Mouse (Mus musculus): ENCODE data around the gene Prdx2. TPM values are rescaled to one million over a fixed set of nuclear protein-coding genes. Genes with fewer than 3 reads are reported as not detected.

The Prdx2 gene
- polyA plus RNA-seq, 1 experiment from 2014 or later = 2,101 TPM

- peak overlapping the region; percentile 31 for H3K4me2 ChIP-seq (ENCODE audit: low read length)
- DNase-seq (ENCODE audit: low spot score) (peak; percentile 95), ATAC-seq (peak; percentile 90)
- peak overlapping the region; percentile 41 for H3K9ac ChIP-seq (ENCODE audit: low read length)
- WGBS = under 1% methylated on average over 19 of the region's 19 CpGs
- no peaks in the 10 kb centered on the region for H3K4me1 ChIP-seq (ENCODE audit: control insufficient read depth, insufficient read depth, low read length)
- no peaks in the 10 kb centered on the region for H3K36me3 ChIP-seq (ENCODE audit: control insufficient read depth, insufficient read depth, low read length)
- 0 out of 2 replicates have a peak, but pooled peaks cover 3% of the 10 kb centered on the region for H3K27me3 ChIP-seq (replicated peaks; ENCODE audit: control insufficient read depth, insufficient read depth, low read length)
- no peak overlapping the region for H3K4me3 ChIP-seq (ENCODE audit: low read depth, low read length)
- H3K27ac ChIP-seq (ENCODE audit: low read depth, low read length) = no peak overlapping the region
- no peaks in the 10 kb centered on the region for H3K9me3 ChIP-seq (replicated peaks; ENCODE audit: control insufficient read depth, low read length)
These were observed 28.4 kb downstream of the Prdx2 start for GRCm38 (mm10) chr8:84997649-84998295.

GRCm38 (mm10) chr8:85007686-85008085 is 38.3 kb downstream of the Prdx2 start:
- no peak for ATAC-seq
- no peak overlapping the region for H3K9ac ChIP-seq (ENCODE audit: low read length)
- DNase-seq (ENCODE audit: low spot score) = no peak
- no peak overlapping the region for H3K4me3 ChIP-seq (ENCODE audit: low read depth, low read length)
- peaks cover 11% of the 10 kb centered on the region for H3K27me3 ChIP-seq (replicated peaks; ENCODE audit: control insufficient read depth, insufficient read depth, low read length)
- no peaks in the 10 kb centered on the region for H3K36me3 ChIP-seq (ENCODE audit: control insufficient read depth, insufficient read depth, low read length)
- no peaks in the 10 kb centered on the region for H3K9me3 ChIP-seq (replicated peaks; ENCODE audit: control insufficient read depth, low read length)
- no peaks in the 10 kb centered on the region for H3K4me1 ChIP-seq (ENCODE audit: control insufficient read depth, insufficient read depth, low read length)
- no peak overlapping the region for H3K27ac ChIP-seq (ENCODE audit: low read depth, low read length)
- 24% methylated on average over 23 of the region's 25 CpGs for WGBS
- H3K4me2 ChIP-seq (ENCODE audit: low read length) = no peak overlapping the region

- H3K4me1 ChIP-seq (ENCODE audit: control insufficient read depth, insufficient read depth, low read length) = no peaks in the 10 kb centered on the region
- WGBS = 22% methylated on average over 28 of the region's 28 CpGs
- no peak overlapping the region for H3K4me2 ChIP-seq (ENCODE audit: low read length)
- no peak overlapping the region for H3K9ac ChIP-seq (ENCODE audit: low read length)
- H3K27ac ChIP-seq (ENCODE audit: low read depth, low read length) = no peak overlapping the region
- DNase-seq (ENCODE audit: low spot score) (no peak), ATAC-seq (no peak)
- H3K4me3 ChIP-seq (ENCODE audit: low read depth, low read length) = no peak overlapping the region
- H3K9me3 ChIP-seq (replicated peaks; ENCODE audit: control insufficient read depth, low read length) = no peaks in the 10 kb centered on the region
- peaks cover 17% of the 10 kb centered on the region for H3K27me3 ChIP-seq (replicated peaks; ENCODE audit: control insufficient read depth, insufficient read depth, low read length)
- no peaks in the 10 kb centered on the region for H3K36me3 ChIP-seq (ENCODE audit: control insufficient read depth, insufficient read depth, low read length)
These were observed 41.9 kb downstream of the Prdx2 start for GRCm38 (mm10) chr8:85011242-85011641.

GRCm38 (mm10) chr8:85013230-85013840 is 43.9 kb downstream of the Prdx2 start:
- ATAC-seq (peak; percentile 81), DNase-seq (ENCODE audit: low spot score) (peak; percentile 89)
- peak overlapping the region; percentile 60; the same call in 1 of the 2 replicates for H3K9ac ChIP-seq (ENCODE audit: low read length)
- H3K36me3 ChIP-seq (ENCODE audit: control insufficient read depth, insufficient read depth, low read length) = peaks cover 11% of the 10 kb centered on the region
- H3K9me3 ChIP-seq (replicated peaks; ENCODE audit: control insufficient read depth, low read length) = no peaks in the 10 kb centered on the region
- H3K4me3 ChIP-seq (ENCODE audit: low read depth, low read length) = peak overlapping the region; percentile 27
- WGBS = 6% methylated on average over 26 of the region's 26 CpGs
- peaks cover 17% of the 10 kb centered on the region for H3K27me3 ChIP-seq (replicated peaks; ENCODE audit: control insufficient read depth, insufficient read depth, low read length)
- H3K4me2 ChIP-seq (ENCODE audit: low read length) = peak overlapping the region; percentile 61
- no peaks in the 10 kb centered on the region for H3K4me1 ChIP-seq (ENCODE audit: control insufficient read depth, insufficient read depth, low read length)
- no peak overlapping the region for H3K27ac ChIP-seq (ENCODE audit: low read depth, low read length)

- Histone ChIP-seq H3K4me2 (ENCODE audit: low read length) (peak within 1 kb of the TSS; percentile 61), H3K9me3 (replicated peaks; ENCODE audit: control insufficient read depth, low read length) (no peaks in the 10 kb centered on the region), H3K4me3 (ENCODE audit: low read depth, low read length) (peak within 1 kb of the TSS; percentile 27), H3K36me3 (ENCODE audit: control insufficient read depth, insufficient read depth, low read length) (peaks cover 22% of the 10 kb centered on the region), H3K27me3 (replicated peaks; ENCODE audit: control insufficient read depth, insufficient read depth, low read length) (peaks cover 17% of the 10 kb centered on the region), H3K4me1 (ENCODE audit: control insufficient read depth, insufficient read depth, low read length) (no peaks in the 10 kb centered on the region), H3K9ac (ENCODE audit: low read length) (peak within 1 kb of the TSS; percentile 60; the same call in 1 of the 2 replicates), H3K27ac (ENCODE audit: low read depth, low read length) (no peak within 1 kb of the TSS)
- no peak for ATAC-seq
- DNase-seq (ENCODE audit: low spot score) = no peak
- 81% methylated on average over 2 of the region's 2 CpGs for WGBS
These were observed 45.0 kb downstream of the Prdx2 start, which contains the start of gene Best2 for GRCm38 (mm10) chr8:85014431-85014830. Gene Best2 (minus strand): TSS chr8:85014531.

GRCm38 (mm10) chr8:85016724-85017123 is 47.3 kb downstream of the Prdx2 start:
- DNase-seq (ENCODE audit: low spot score) (no peak), ATAC-seq (no peak)
- H3K4me3 ChIP-seq (ENCODE audit: low read depth, low read length) = no peak overlapping the region
- H3K4me1 ChIP-seq (ENCODE audit: control insufficient read depth, insufficient read depth, low read length) = no peaks in the 10 kb centered on the region
- peaks cover 45% of the 10 kb centered on the region for H3K36me3 ChIP-seq (ENCODE audit: control insufficient read depth, insufficient read depth, low read length)
- H3K27me3 ChIP-seq (replicated peaks; ENCODE audit: control insufficient read depth, insufficient read depth, low read length) = peaks cover 6% of the 10 kb centered on the region; the same call in 1 of the 2 replicates
- no peaks in the 10 kb centered on the region for H3K9me3 ChIP-seq (replicated peaks; ENCODE audit: control insufficient read depth, low read length)
- no peak overlapping the region for H3K27ac ChIP-seq (ENCODE audit: low read depth, low read length)
- no peak overlapping the region for H3K4me2 ChIP-seq (ENCODE audit: low read length)
- 71% methylated on average over 10 of the region's 10 CpGs for WGBS
- no peak overlapping the region for H3K9ac ChIP-seq (ENCODE audit: low read length)

GRCm38 (mm10) chr8:85017209-85017608 is 47.8 kb downstream of the Prdx2 start:
- no peaks in the 10 kb centered on the region for H3K4me1 ChIP-seq (ENCODE audit: control insufficient read depth, insufficient read depth, low read length)
- no peaks in the 10 kb centered on the region for H3K9me3 ChIP-seq (replicated peaks; ENCODE audit: control insufficient read depth, low read length)
- no peak overlapping the region for H3K4me2 ChIP-seq (ENCODE audit: low read length)
- ATAC-seq (no peak), DNase-seq (ENCODE audit: low spot score) (no peak)
- H3K4me3 ChIP-seq (ENCODE audit: low read depth, low read length) = no peak overlapping the region
- H3K27ac ChIP-seq (ENCODE audit: low read depth, low read length) = no peak overlapping the region
- H3K27me3 ChIP-seq (replicated peaks; ENCODE audit: control insufficient read depth, insufficient read depth, low read length) = 0 out of 2 replicates have a peak, but pooled peaks cover 6% of the 10 kb centered on the region
- H3K36me3 ChIP-seq (ENCODE audit: control insufficient read depth, insufficient read depth, low read length) = peaks cover 49% of the 10 kb centered on the region
- H3K9ac ChIP-seq (ENCODE audit: low read length) = no peak overlapping the region
- WGBS = 18% methylated on average over 5 of the region's 5 CpGs

GRCm38 (mm10) chr8:85021514-85022055 is 52.2 kb downstream of the Prdx2 start:
- WGBS = 98% methylated on average over 3 of the region's 3 CpGs
- Histone ChIP-seq H3K9ac (ENCODE audit: low read length) (no peak overlapping the region), H3K4me1 (ENCODE audit: control insufficient read depth, insufficient read depth, low read length) (peaks cover 15% of the 10 kb centered on the region), H3K27me3 (replicated peaks; ENCODE audit: control insufficient read depth, insufficient read depth, low read length) (no peaks in the 10 kb centered on the region), H3K27ac (ENCODE audit: low read depth, low read length) (no peak overlapping the region), H3K4me3 (ENCODE audit: low read depth, low read length) (no peak overlapping the region), H3K36me3 (ENCODE audit: control insufficient read depth, insufficient read depth, low read length) (peaks cover 65% of the 10 kb centered on the region), H3K4me2 (ENCODE audit: low read length) (no peak overlapping the region), H3K9me3 (replicated peaks; ENCODE audit: control insufficient read depth, low read length) (no peaks in the 10 kb centered on the region)
- ATAC-seq (no peak), DNase-seq (ENCODE audit: low spot score) (no peak)

GRCm38 (mm10) chr8:85023846-85024245 is 54.5 kb downstream of the Prdx2 start:
- peaks cover 49% of the 10 kb centered on the region for H3K36me3 ChIP-seq (ENCODE audit: control insufficient read depth, insufficient read depth, low read length)
- ATAC-seq (no peak), DNase-seq (ENCODE audit: low spot score) (no peak)
- peaks cover 23% of the 10 kb centered on the region for H3K4me1 ChIP-seq (ENCODE audit: control insufficient read depth, insufficient read depth, low read length)
- H3K27ac ChIP-seq (ENCODE audit: low read depth, low read length) = no peak overlapping the region
- H3K4me3 ChIP-seq (ENCODE audit: low read depth, low read length) = peak overlapping the region; percentile 78; the same call in 1 of the 2 replicates
- H3K4me2 ChIP-seq (ENCODE audit: low read length) = peak overlapping the region; percentile 92
- no peaks in the 10 kb centered on the region for H3K27me3 ChIP-seq (replicated peaks; ENCODE audit: control insufficient read depth, insufficient read depth, low read length)
- H3K9me3 ChIP-seq (replicated peaks; ENCODE audit: control insufficient read depth, low read length) = no peaks in the 10 kb centered on the region
- 92% methylated on average over 3 of the region's 3 CpGs for WGBS
- H3K9ac ChIP-seq (ENCODE audit: low read length) = no peak overlapping the region
